Mouse (Mus musculus) mouse trophoblast stem cell (cell line): ENCODE data around the gene Epb41l3.

Source experiments
- in situ Hi-C, 2 experiments: fragments of 300-500 bp; cut with MseI, MboI; formaldehyde crosslinking; loops; 2 replicates in 1 of 2; 3 replicates in 1 of 2; pipeline ENCODE4 v1.15.1; 2025

The Epb41l3 gene

DNA sequence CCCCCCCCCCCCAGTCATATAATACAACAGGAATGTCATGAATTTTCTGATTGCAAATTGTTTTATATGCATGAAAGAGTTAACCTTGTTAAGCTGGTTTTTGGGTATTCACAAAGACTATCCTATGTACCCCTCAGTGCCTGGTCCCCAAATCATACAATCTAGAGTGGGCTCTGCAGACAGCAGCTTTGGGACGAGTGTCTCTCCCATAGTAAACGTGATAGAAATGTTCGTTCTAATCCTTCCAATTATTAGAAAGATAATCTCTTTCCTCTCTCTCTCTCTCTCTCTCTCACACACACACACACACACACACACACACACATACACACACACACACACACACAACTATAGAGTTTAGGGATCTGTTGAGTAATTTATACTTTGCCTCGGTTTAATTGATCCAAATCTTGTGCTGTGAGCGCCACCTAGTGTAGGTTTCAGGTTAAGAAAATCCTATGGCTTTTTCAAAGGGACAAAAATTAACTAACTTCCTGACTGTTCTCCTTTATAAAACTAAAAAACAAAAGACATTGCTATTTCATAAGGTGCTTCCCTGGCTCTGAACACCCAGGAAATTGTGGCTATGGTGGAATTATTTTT, 30.4 kb downstream of the Epb41l3 start:
- in situ Hi-C loops = loop anchor here (5.0 to 25.0 kb wide), 3 partner anchors 224 to 919 kb away; no protein-coding TSS in a partner anchor

DNA sequence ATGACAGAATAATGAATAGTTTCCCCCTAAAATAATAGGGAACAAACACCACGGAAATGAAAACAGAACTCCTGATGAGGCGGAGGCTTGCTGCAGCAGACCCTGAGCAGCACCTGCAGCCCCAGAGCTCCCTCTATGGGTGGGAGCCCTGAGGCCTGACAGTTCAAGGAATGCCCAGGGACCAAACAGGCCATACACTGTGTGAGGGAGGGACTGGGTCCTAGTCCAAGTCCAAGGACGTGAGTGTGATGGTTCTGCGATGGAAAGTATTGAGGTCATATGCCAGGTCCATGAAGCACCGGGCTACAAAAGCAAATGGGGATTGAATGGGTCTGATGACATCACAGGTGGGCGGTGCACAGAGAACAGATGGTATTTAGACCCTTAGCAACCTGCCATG, 33.7 kb downstream of the Epb41l3 start:
- in situ Hi-C loops = loop anchor here (5.0 to 25.0 kb wide), 3 partner anchors 227 to 922 kb away; no protein-coding TSS in a partner anchor

DNA sequence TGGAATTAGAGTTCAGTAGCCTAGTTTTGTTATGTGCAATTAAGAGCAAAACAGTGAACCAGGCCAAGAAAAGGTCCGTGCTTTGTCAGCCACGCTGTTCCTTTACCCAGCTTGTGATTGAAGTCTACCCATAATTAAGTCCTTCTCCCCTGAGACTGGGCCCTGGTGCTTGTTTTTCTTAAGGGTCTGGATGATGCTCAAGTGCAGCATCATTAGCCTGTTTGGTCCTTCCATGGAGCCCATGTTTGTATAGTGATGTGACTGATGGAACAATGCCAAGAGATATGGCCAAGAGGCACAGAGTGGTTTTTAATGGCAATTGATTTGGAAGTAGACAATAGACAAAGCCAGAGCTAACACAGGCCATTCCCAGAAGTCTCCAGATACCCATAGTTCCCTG, 36.7 kb downstream of the Epb41l3 start:
- in situ Hi-C loops = loop anchor here in 1 of 2 experiments (25.0 kb wide), 1 partner anchor 925 kb away; no protein-coding TSS in a partner anchor

DNA sequence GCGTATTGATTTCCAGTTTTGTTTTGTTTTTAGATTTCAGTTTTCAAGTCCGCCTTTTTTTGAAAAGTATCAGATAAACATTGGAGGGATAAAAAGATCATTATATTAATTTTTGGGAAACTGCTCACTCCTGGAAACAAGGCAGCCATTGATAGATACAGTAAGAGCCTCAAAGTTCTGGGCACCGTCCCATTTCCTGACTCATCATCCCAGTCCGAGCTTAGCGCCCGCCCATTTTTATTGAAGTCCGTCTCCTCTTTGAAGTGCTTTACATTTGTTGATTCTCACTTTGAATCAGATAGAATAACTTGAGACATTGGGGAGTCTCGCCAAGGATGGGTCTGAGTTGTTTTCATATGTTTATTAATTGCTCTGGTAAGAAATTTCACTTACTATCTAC, 43.7 kb downstream of the Epb41l3 start:
- in situ Hi-C loops = loop anchor here in 1 of 2 experiments (25.0 kb wide), 1 partner anchor 932 kb away; no protein-coding TSS in a partner anchor

DNA sequence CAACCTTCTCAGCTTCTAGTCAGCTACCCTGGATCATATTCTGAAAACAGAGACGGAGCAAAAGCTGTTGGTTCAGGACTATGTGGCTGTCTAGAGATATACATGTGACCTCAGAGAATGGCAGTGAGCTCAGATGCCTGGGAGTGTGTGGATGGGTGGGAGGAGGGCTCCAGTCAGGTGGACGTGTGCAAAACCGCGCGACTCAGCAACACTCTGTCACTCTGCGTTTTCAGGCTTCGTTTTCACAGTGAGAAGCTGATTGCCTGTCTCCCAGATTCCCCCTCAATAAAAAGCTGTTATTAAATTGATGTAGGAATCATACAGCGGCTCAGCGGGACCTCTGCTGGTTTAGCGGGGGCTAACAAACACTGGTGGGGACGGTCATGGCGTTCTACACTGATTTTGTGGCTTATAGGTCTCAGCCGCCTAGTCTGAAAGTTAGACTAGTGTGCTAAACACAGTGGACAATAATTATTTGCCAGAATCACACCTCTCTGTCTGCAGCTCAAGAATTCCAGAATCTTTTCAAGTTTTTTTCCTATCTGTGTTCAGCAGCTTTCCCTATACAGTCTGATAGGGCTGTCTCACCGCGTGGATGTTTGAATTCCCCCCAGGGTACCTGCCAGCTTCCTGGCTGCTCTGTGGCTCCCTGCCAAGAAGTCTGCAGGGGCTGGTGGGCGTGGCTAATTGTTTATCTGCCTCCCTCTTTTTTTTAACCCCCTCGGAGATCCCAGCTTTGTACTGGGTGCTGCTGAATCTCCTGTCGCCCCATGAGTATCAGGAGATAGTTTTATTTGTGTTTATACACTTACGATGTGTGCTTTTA, 45.3 kb downstream of the Epb41l3 start:
- in situ Hi-C loops = loop anchor here in 1 of 2 experiments (25.0 kb wide), 1 partner anchor 933 kb away; no protein-coding TSS in a partner anchor

DNA sequence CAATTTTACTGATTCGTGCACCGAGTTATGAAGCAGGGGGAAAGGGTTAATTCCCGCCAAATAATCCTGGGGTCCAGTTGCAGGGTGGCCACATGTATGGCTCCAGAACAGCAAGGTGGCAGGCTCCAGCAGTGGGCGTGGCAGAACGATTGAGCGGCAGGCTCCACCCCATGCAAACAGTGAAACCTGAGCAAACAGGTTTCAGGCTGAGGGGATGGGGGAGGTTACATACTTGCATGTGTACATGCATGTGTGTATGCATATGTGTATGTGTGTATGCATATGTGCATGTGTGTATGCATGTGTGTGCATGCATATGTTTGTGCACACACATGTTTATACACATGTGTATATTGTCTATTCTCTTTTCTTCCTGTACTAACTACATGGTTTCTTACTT, 46.9 kb downstream of the Epb41l3 start:
- in situ Hi-C loops = loop anchor here in 1 of 2 experiments (25.0 kb wide), 1 partner anchor 935 kb away; no protein-coding TSS in a partner anchor

DNA sequence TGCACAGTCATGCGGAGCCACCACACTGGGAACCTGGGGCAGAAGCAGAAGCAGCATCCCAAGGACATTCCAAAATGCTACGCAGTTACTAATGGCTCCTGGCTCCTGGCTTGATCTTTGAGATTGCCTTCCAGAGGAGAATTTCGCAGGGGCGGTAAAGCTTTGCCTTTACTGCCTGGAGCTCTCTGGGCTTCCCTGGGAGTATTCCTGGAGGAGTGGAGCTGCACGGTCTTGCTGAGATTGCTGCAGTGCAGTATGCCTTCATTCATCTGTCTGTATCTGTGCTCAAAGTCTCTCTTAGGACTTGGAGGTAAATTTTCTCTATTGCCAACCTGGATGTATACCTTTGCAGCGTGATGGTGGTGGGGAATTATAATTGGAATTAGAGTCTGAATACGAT, 52.0 kb downstream of the Epb41l3 start:
- in situ Hi-C loops = no loop called here

DNA sequence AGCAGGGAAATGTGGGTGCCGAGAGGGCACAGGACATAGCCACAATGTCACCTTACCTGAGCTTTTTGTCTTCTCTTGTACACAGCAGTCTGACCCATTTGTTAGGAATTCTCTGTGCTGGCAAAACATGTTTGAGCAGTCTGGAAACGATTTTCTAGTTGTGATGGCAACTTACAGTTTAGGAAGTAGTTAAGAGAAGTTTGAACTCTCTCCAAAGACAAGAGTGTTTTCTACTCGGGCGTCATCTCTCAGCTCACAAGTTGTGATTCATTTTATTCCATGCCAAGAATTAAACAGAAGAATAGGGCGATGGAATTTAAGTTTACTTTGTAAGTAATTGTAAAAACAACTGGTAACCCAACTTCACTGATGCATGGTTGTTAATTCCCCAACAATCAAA, 52.5 kb downstream of the Epb41l3 start:
- in situ Hi-C loops = no loop called here

DNA sequence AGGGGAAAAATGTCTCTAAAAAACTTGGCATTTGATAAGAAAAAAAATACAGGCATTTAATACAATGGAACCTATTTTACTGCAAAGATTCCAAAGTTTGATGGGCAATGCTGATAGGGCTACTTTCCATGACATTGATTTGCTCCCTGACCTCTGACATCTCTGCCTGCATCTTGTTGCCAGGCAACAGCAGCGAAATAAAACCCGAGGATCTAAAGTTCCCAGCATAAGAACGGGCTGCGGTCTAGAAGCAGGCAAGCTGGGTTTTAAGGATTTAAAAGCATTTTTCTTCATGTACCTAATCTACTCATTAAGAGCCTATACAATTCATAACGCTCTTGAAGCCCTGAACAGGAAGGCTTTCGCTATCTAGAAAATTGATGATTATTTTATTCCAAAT, 54.0 kb downstream of the Epb41l3 start:
- in situ Hi-C loops = no loop called here

DNA sequence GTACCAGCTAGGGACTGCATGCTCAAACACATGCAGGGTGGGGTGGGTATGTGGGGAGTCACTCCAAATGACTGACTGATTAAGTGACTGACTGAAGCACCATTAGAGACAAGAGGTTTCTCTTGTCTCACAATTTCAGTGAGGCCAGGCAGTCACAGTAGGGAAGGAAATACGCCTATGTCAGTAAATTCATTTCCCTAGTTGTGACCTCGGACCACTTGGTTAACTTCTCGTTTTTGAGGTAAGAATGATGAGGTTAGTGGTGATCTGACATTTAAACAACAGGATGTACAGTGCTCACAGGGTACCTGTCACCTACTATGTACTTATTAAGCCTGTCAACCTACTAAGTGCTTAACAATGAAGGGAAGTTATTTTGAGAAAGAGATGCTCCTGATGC, 67.5 kb downstream of the Epb41l3 start:
- in situ Hi-C loops = no loop called here

DNA sequence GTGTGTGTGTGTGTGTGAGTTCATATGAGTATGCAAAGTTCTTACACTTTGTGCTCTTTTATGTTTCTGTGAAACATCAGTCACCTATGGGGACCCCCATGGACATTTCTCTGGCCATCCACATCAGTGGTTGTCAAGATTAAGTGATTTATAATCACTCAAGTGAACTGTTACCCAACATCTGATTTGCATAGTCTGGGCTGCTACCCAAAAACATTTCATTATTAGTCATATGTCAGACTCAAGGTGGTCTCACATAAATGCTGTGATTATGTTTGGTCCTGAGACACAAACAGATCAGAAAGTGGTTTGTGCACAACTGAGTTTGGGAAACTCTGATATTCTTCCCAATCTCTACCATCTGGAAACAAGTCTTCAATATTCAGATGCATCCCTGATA, 75.3 kb downstream of the Epb41l3 start:
- in situ Hi-C loops = no loop called here

DNA sequence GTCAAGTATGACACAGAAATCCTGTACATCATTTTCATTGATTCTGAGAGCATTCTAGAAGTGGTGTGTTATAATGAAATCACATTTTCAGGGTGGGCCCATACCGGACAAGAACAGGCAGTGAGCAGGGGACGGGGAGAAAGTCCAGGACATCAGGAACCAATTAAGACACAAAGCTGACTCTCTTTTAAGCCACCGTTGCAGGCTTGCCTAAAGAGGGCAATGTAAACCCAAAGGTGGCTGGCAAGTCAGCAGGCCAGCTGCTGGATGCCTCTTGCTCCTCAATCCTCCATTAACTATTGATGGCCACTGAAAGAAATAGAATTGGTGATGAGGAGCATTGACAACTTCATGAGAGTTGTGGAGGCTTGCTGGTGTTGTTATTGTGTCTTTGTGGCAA, 75.8 kb downstream of the Epb41l3 start:
- in situ Hi-C loops = no loop called here

DNA sequence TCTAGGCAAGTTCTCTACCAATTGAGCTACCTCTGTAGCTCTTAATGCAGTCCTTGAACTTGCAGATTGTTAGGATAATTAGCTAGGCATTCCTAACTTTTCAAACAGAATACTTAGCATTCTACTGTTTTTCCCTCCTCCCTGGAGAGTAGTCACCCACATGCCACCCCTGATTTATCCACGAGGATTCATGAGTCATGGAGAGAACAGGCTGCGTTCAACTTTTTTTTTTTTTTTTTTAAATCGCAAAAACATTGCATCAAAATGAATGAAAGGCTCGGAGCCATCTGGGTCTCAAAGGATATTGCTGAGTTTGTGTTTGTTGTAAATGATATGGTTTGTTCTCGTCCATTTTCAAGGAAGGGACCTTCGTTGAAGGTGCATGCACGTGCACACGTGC, 79.6 kb downstream of the Epb41l3 start:
- in situ Hi-C loops = no loop called here

DNA sequence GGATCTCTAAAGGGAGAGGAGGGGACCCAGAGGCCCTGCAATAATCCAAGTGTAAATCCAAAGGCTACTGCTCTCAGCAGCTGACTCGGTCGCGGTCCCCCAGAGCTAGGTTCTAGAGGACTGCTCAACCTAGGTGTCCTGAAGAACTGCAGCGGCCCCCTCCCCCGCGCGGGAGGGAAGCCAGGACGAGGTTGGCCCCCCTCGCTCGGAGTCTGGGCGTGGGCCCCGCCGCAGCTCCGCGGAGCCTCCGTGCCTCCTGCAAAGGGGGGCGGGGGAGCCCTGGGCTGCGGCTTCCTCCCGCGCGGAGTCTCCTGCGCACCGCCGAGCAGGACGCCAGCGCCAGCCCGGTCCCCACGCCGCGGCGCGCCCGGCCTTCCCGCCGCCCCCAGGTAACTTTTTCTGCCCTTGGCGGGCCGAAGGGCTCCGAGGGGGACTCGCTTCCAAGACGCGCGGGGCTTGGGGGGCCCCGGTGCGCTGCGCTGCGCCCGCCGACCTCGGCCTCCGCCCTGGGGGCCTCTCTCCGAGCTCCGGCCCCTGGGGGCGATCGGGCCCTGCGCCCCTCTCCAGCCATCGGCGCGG, 81.1 kb downstream of the Epb41l3 start:
- in situ Hi-C loops = no loop called here

DNA sequence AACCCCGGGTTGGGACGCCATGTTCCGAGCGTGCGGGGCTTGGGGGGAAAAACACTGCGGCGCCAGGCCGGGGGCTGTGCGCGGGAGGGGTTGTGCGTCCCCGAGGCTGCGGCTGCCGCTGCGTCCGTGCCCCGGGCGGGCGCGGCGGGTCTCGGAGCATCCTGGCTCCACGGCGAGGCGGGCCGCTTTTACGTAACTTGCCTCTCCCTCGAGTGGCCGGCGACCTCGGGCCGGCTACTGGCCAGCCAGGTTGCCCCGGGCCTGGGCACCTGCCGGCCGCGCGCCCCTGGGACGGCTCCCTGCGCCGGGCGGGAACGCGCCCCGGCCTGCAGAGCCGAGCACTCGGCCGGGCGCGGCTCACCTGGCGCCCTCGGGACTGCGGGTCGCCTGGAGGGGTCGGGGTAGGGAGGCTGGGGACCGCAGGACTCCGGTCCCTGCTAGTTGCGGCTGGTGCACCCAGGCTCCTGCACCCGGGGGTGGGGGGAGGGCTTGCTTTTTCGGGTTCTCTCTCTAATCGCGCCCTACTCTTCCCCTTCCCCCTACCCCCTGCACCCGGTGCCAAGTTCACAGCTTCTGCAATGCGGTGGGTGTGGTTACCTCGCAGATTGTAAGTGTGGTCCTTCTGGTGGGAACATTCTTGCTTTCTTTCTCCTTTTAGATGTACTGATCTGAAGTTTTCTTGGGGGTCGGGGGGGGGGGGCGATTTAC, 81.8 kb downstream of the Epb41l3 start:
- in situ Hi-C loops = no loop called here

DNA sequence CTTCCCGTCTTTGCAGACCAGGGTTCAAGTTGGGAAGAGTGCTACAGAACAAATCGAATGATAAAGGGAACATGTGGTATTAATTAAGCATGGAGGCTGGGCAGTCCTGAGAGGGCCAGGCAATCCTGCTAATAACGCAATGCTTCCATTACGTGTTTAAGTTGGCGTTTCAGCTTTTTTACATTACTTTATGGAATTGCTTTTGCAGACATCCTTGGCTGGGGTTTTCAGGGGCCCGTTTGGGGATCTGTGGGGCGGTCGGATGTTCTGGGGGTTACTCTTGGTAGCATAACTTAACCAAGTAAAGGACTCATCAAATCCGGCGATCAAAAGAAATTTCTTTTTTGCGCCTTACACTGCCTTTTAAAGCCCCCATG, 82.3 kb downstream of the Epb41l3 start:
- in situ Hi-C loops = no loop called here

DNA sequence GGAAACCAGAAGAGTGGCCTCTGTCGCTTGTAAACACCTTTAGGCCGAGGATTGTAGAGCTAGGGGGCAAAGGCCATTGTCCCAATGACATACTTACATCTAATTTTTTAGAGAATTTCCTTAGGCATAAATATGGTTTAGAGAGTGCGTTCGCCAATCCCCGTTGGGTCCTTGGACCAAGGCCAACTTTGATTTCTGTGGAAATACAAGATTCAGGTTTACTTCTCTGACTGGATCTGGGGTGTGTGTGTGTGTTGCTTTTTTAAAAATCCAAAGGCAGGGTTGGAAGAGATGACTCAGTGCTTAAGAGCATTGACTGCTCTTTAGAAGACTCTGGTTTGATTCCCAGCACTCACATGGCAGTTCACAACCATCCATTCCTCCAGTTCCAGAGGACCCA, 83.2 kb downstream of the Epb41l3 start:
- in situ Hi-C loops = no loop called here

DNA sequence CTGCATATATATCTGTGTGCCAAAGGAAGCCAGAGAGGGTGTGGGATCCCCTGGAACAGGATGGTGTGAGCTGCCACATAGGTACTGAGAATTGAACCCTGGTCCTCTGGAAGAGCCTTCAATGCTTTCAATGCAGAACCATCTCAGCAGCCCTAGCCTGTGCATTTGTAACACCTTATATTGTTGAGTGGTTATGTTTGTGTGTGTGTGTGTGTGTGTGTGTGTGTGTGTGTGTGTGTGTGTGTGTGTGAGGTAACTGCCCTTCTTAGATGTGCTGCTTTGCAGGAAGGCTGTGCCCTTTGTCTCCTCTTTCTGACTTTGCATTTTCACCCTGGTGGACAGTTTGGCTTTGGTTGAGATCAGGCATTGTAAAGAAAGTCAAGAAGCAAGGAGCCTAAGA, 87.2 kb downstream of the Epb41l3 start:
- in situ Hi-C loops = no loop called here

DNA sequence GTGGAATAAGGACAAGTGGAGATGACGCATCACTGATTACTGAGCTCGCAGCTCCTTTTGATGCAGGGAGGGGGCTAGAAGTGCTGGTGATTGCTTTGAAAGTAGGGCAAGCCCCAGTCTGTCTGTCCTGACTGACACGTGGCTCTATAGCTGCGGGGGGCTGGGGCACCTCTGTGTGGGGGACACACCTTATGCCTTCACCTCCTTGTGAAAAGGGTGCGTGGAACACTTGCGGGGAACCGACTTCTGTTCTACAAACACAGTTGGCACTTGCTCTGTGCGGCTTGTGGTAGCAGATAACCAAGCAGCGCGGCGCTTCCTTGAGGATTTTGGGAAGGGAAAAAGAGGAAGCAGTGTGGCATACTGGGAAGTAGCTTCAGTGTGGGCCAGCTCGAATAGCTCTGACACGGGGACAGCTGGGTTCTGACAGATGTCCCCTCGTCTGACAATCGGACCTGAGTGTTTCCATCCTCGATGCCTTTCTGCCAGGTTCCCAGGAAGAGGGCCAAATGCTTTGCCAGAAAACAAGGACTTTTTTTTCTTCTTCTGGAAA, 101.5 kb downstream of the Epb41l3 start:
- in situ Hi-C loops = no loop called here

DNA sequence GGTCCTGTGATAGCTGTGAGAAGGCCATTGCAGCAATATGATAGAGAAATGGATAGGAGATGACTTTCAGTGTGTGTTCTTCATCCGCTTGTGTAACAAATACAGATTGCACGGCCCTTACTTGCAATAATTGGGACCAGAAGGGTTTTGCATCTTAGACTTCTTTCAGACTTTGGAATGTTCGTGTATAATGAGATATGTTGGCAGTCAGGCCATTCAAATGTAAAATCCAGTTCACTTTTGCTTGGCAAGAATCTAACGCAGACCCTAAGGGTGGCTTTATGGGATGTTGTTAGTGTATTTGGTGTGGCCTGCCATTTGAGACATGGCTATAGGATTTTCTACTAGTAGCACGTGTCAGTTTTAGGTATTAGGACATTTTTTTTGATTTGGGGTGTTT, 102.5 kb downstream of the Epb41l3 start:
- in situ Hi-C loops = no loop called here

DNA sequence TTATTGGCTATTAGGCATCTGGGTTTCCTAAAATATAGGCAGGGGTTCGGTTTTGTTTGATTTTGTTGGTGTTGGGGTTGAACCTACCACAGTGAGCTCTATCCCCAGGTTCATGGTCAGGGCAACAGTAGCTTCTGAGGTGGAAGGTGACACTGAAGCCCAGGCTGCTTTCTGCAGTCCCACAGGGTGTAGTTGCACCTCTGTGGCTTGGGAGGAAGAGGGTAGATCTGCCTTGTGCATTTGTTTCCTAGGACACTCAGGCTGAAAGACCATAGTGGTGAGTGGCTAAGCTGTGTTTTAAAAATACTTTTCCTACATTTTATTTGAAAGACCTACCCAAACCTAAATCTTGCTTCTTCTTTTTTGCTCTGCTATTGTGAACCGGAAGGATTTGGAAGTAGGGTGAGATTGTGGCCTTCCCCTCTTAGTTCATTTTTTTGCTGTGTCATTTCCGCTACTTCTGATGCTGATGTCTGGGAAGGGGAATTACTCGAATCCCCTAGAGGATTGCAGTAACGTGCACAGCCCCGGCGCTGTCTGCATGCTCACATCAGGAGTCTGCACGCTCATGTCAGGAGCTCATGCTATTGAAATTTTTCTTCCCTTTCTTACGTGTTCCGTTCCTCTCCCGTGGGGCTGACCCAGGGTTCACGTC, 105.5 kb downstream of the Epb41l3 start:
- in situ Hi-C loops = no loop called here
